Mouse (Mus musculus) heart, embryonic 14.5 days (tissue): ENCODE measurements at regions not wholly inside any gene's neighbourhood (a gene's known extent, or its start where the extent isn't known, plus 50 kb on each side); places are given as distances from the start of the nearest gene placed in this dataset.

ENCODE experiments used
- ATAC-seq: fragments of 200-750 bp; cut with Nextera tagmentation; 2 replicates; pipeline ENCODE4 v1.8.0; 2017; ENCODE audit warnings: low read depth, moderate TSS enrichment; ENCODE audit not compliant: insufficient number of reproducible peaks, insufficient read depth, low FRiP score
- H3K27ac ChIP-seq, 2 experiments: fragments of 200-500 bp in 1 of 2; fragments of 300-500 bp in 1 of 2; sonication (generic) in 1 of 2; replicated peaks in 1 of 2; 2 replicates each; pipeline ENCODE4 v1.5.1; 2012 to 2014; ENCODE audit warnings: low read depth in 2 of 2, low read length in 2 of 2, control low read depth in 1 of 2, mild to moderate bottlenecking in 1 of 2, mixed read lengths in 1 of 2; ENCODE audit not compliant: control insufficient read depth in 1 of 2, insufficient read depth in 1 of 2
- H3K27me3 ChIP-seq: fragments of 300-500 bp; sonication (generic); 2 replicates; pipeline ENCODE4 v1.6.1; 2014; ENCODE audit warnings: mild to moderate bottlenecking, low read length, control low read depth; ENCODE audit not compliant: control insufficient read depth, insufficient read depth
- H3K36me3 ChIP-seq: fragments of 300-500 bp; sonication (generic); 2 replicates; pipeline ENCODE4 v1.6.1; 2014; ENCODE audit warnings: mild to moderate bottlenecking, control low read depth, low read length, mixed read lengths; ENCODE audit not compliant: control insufficient read depth, insufficient read depth
- H3K4me1 ChIP-seq, 2 experiments: fragments of 200-500 bp in 1 of 2; fragments of 300-500 bp in 1 of 2; sonication (generic) in 1 of 2; 2 replicates each; pipeline ENCODE4 v1.6.1; 2012 to 2014; ENCODE audit warnings: low read length in 2 of 2, control low read depth in 1 of 2, mixed read lengths in 1 of 2; ENCODE audit not compliant: control insufficient read depth in 2 of 2, insufficient read depth in 2 of 2
- H3K4me2 ChIP-seq: fragments of 300-500 bp; sonication (generic); 2 replicates; pipeline ENCODE4 v1.6.1; 2014; ENCODE audit warnings: mild to moderate bottlenecking, low read length
- H3K4me3 ChIP-seq, 2 experiments: fragments of 200-500 bp in 1 of 2; fragments of 300-500 bp in 1 of 2; sonication (generic) in 1 of 2; 2 replicates each; pipeline ENCODE4 v1.5.1; 2012 to 2014; ENCODE audit warnings: low read length in 2 of 2, mild to moderate bottlenecking in 2 of 2, control low read depth in 1 of 2, low read depth in 1 of 2, moderate library complexity in 1 of 2; ENCODE audit not compliant: control insufficient read depth in 1 of 2, insufficient read depth in 1 of 2
- H3K9ac ChIP-seq: fragments of 300-500 bp; sonication (generic); 2 replicates; pipeline ENCODE4 v1.6.1; 2014; ENCODE audit warnings: mild to moderate bottlenecking, low read length
- H3K9me3 ChIP-seq: fragments of 300-500 bp; sonication (generic); 2 replicates; pipeline ENCODE4 v1.6.1; 2016; ENCODE audit warnings: low read length, control low read depth; ENCODE audit not compliant: control insufficient read depth
- WGBS: fragments of 180-500 bp; shearing (Covaris S2); extraction: QIAGEN DNeasy Blood & Tissue Kit; methylation state at CpG from one replicate; pipeline ENCODE4 v1.1.7; 2014; 5-methylcytosine and 5-hydroxymethylcytosine counted together

GRCm38 (mm10) chrX:12490957-12491356 lies 96.6 kb upstream of the Atp6ap2 start:
- Histone ChIP-seq H3K36me3 (no peaks in the 10 kb centered on the region), H3K4me2 (no peak overlapping the region), H3K9ac (no peak overlapping the region), H3K9me3 (0 out of 2 replicates have a peak, but pooled peaks cover 5% of the 10 kb centered on the region), H3K4me3 (no peak overlapping the region), H3K4me1 (no peaks in the 10 kb centered on the region; a peak in 1 of 4 replicates), H3K27ac (no peak overlapping the region), H3K27me3 (0 out of 2 replicates have a peak, but pooled peaks cover 7% of the 10 kb centered on the region)
- 75% methylated on average over 7 of the region's 7 CpGs for WGBS
- no peak for ATAC-seq

GRCm38 (mm10) chrX:12493216-12493615 lies 94.4 kb upstream of the Atp6ap2 start:
- ATAC-seq: no peak
- no peak overlapping the region for H3K9ac ChIP-seq
- H3K4me1 ChIP-seq: no peaks in the 10 kb centered on the region; a peak in 1 of 4 replicates
- WGBS: 61% methylated on average over 5 of the region's 5 CpGs
- no peaks in the 10 kb centered on the region for H3K9me3 ChIP-seq
- no peak overlapping the region for H3K27ac ChIP-seq
- 0 out of 2 replicates have a peak, but pooled peaks cover 5% of the 10 kb centered on the region for H3K27me3 ChIP-seq
- H3K36me3 ChIP-seq: no peaks in the 10 kb centered on the region
- H3K4me2 ChIP-seq: no peak overlapping the region
- no peak overlapping the region for H3K4me3 ChIP-seq

GRCm38 (mm10) chrX:12493916-12494315 lies 93.7 kb upstream of the Atp6ap2 start:
- H3K4me2 ChIP-seq: no peak overlapping the region
- 0 out of 2 replicates have a peak, but pooled peaks cover 5% of the 10 kb centered on the region for H3K27me3 ChIP-seq
- H3K9me3 ChIP-seq: no peaks in the 10 kb centered on the region
- H3K36me3 ChIP-seq: no peaks in the 10 kb centered on the region
- no peak overlapping the region for H3K9ac ChIP-seq
- H3K4me3 ChIP-seq: no peak overlapping the region
- no peak for ATAC-seq
- WGBS: 53% methylated on average over 3 of the region's 3 CpGs
- H3K4me1 ChIP-seq: no peaks in the 10 kb centered on the region; a peak in 1 of 4 replicates
- no peak overlapping the region for H3K27ac ChIP-seq

GRCm38 (mm10) chrX:12494535-12494934 lies 93.1 kb upstream of the Atp6ap2 start:
- Histone ChIP-seq H3K27me3 (0 out of 2 replicates have a peak, but pooled peaks cover 5% of the 10 kb centered on the region), H3K4me1 (no peaks in the 10 kb centered on the region; a peak in 1 of 4 replicates), H3K9me3 (no peaks in the 10 kb centered on the region), H3K27ac (no peak overlapping the region), H3K4me2 (no peak overlapping the region), H3K36me3 (no peaks in the 10 kb centered on the region), H3K9ac (no peak overlapping the region), H3K4me3 (no peak overlapping the region)
- ATAC-seq: no peak
- WGBS: 63% methylated on average over 6 of the region's 6 CpGs

GRCm38 (mm10) chrX:12500601-12501000 lies 87.0 kb upstream of the Atp6ap2 start:
- Histone ChIP-seq H3K4me3 (no peak overlapping the region), H3K36me3 (no peaks in the 10 kb centered on the region), H3K4me1 (no peaks in the 10 kb centered on the region), H3K9me3 (no peaks in the 10 kb centered on the region), H3K4me2 (no peak overlapping the region), H3K9ac (no peak overlapping the region), H3K27ac (no peak overlapping the region), H3K27me3 (no peaks in the 10 kb centered on the region; the same call in 1 of the 2 replicates)
- ATAC-seq: no peak
- WGBS: 67% methylated on average over 3 of the region's 3 CpGs

- H3K27me3 ChIP-seq: no peaks in the 10 kb centered on the region; the same call in 1 of the 2 replicates
- H3K4me2 ChIP-seq: no peak overlapping the region
- no peak for ATAC-seq
- H3K9ac ChIP-seq: no peak overlapping the region
- H3K4me1 ChIP-seq: no peaks in the 10 kb centered on the region
- no peaks in the 10 kb centered on the region for H3K36me3 ChIP-seq
- 71% methylated on average over 4 of the region's 4 CpGs for WGBS
- no peaks in the 10 kb centered on the region for H3K9me3 ChIP-seq
- H3K4me3 ChIP-seq: no peak overlapping the region
- H3K27ac ChIP-seq: no peak overlapping the region
Observed at GRCm38 (mm10) chrX:12502364-12502763, 85.2 kb upstream of the Atp6ap2 start.

GRCm38 (mm10) chrX:12503581-12503980 lies 84.0 kb upstream of the Atp6ap2 start:
- no peak for ATAC-seq
- H3K4me2 ChIP-seq: no peak overlapping the region
- H3K9ac ChIP-seq: no peak overlapping the region
- no peaks in the 10 kb centered on the region for H3K36me3 ChIP-seq
- H3K27me3 ChIP-seq: no peaks in the 10 kb centered on the region; the same call in 1 of the 2 replicates
- H3K27ac ChIP-seq: no peak overlapping the region
- whole genome bisulfite sequencing: 61% methylated on average over 1 of the region's 1 CpGs
- no peaks in the 10 kb centered on the region for H3K4me1 ChIP-seq
- H3K9me3 ChIP-seq: no peaks in the 10 kb centered on the region
- no peak overlapping the region for H3K4me3 ChIP-seq

GRCm38 (mm10) chrX:12511119-12511518 lies 76.5 kb upstream of the Atp6ap2 start:
- H3K27me3 ChIP-seq: no peaks in the 10 kb centered on the region
- H3K27ac ChIP-seq: no peak overlapping the region
- no peak for ATAC-seq
- 73% methylated on average over 3 of the region's 3 CpGs for WGBS
- H3K4me1 ChIP-seq: no peaks in the 10 kb centered on the region
- no peak overlapping the region for H3K4me2 ChIP-seq
- no peak overlapping the region for H3K4me3 ChIP-seq
- H3K9ac ChIP-seq: no peak overlapping the region
- H3K36me3 ChIP-seq: no peaks in the 10 kb centered on the region
- H3K9me3 ChIP-seq: no peaks in the 10 kb centered on the region
